Mouse (Mus musculus): ENCODE measurements around the gene Zc3h6. TPM values are rescaled to one million over a fixed set of nuclear protein-coding genes. Genes with fewer than 3 reads are reported as not detected.

Gene Zc3h6
- total RNA-seq (2023) = 12.2 TPM

DNA sequence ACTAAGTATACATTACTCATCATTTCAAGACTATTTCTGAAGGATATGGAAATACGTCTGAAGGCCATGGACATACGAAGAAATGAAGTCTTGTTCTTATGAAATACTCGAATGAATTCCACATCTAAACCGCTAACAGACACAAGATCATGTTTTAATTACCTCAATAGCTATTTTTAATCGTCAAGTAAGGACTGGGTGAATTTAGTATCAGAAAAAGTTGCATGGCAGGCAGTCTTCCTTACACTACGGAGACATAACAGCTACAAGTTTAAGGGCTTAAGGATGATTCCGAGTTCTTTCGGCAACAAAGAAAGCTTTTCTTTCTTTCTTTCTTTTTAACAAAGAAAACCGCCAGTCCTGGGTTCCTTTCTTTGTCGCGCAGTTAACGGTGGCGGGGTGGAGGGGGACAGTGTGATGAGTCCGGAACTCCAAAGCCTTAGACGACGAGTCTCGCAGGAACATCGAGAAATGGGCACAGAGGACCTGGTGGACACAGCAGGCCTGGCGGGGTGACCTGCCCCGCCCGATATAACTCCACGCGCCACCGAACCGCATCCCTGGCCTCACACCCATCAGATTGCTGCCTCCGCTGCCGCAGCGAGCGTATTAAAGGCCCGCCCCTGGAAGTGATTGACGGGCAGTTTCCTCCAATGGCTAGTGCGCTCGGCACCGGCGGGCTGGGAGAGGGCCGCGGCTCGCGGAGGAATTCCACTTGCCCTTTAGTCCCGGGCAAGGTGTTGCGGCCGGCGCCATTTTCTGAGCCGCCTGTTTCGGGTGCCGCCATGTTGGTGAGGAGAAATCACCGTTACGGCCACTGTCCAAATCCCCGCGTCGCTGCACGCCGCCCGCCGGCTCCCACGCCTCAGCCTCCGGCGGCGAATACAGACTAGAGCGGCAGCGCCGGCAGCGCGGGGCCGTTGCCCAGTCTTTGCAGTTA, at the start of gene Zc3h6:
Gene Zc3h6 (plus strand): TSS at position 762 of the 940 bp plus-strand sequence.

DNA sequence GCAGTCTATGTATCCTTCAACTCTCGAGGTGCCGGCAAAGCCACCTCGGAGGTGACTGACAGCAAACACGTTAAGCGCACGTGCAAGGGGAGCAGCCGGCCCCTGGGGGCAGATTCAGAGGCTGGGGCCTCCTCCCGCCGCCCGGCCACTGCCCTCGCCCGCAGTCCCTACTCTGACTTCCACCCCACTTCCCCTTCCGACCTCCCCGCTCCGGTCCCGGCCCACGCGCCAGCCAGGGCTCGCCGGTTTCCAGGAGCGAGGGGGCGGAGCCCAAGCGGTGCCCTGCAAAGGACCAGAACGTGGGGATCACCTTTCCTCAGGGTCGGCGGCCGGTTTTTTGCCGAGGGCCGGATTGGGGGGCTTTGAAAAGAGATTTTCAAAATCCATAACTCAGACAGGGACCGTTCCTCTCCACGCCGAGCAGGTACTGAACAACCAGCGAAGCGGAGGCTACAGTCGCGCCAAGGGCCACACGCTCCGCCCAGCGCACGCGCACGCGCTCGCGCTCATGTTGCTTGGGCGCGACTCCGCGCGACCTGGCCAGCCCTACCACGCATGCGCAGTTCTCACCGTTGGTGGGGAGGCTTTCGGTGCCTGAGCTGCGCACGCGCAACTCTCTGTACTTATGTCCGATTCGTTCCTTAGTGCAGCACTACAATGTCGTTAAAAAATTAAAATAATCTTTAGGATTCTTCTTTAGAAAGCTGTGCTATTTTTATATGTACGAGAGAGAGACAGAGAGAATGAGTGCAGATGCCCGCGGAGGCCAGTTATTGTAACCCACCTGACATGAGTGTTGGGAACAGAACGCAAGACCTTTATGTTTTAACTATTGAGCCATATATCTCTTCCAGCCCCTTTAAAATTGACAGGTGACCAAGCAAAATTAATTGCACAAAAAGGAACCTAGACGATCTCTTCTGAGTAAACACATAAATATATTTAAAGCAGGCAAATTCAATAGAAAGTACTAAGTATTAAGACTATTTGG, 23.4 kb upstream of the Zc3h6 start, which contains the start of gene Zc3h8:
Gene Zc3h8 (minus strand): TSS at position 540 of the 991 bp plus-strand sequence.

DNA sequence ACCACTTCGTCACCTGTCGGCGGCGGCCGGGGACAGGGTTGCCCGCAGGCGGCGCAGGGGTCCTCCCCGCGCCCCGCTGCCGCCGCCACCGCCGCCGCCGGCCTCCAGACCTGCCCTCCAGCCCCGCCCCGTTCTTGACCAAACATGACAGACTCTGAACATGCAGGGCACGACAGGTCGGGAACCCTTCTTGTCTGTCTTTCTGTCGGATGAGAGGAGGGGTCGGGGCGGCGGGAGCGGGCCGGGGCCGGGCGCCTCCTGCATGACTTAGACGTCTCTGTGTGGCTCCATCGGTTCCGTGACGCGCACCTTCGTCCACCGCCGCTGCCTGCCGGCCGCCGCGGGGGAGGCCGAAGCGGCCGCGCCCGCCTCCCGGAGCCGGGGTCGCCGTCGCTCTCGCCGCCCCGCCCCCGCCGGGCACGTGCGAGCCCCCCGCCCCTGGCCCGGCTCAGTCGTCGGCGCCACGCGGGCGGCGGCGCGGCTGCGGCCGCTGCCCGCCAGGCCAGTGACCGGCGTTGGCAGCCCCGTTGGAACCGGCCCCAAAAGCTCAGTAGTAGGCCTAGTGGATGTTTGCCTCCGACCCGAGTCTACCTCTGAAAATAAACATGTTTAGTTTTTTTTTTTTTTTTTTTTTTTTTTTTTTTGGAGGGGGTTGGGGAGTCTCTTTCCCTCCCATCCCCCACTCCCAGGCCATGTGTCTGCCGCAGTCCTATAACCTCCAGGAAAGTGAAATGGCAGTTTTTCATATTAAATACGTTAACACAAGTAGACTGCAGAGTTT, 649 bp downstream of the Zc3h6 start, which contains the start of gene Gm10762:
Gene Gm10762 (minus strand): TSS at position 65 of the 781 bp plus-strand sequence.

DNA sequence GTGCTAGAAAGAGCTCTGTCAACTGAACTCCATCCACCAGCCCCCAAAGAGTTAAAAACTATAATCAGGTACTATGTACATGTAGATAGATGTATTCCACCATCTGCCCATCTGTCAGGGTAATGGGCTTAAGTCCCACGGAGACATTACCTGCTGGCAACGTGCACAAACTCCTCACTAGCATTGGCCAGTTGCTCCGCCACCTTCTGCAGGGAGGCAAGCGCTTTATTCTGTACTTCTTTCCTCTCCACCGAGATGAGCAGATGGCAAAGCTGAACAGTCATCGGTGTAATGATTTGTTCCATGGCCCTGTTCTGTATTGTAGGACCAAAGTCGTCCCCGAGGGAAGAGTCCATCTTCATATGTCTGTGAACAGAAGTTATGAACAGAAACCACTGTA, 80.6 kb downstream of the Zc3h6 start, which contains the start of gene Vinac1:
Gene Vinac1 (minus strand): TSS at position 362 of the 400 bp plus-strand sequence.

DNA sequence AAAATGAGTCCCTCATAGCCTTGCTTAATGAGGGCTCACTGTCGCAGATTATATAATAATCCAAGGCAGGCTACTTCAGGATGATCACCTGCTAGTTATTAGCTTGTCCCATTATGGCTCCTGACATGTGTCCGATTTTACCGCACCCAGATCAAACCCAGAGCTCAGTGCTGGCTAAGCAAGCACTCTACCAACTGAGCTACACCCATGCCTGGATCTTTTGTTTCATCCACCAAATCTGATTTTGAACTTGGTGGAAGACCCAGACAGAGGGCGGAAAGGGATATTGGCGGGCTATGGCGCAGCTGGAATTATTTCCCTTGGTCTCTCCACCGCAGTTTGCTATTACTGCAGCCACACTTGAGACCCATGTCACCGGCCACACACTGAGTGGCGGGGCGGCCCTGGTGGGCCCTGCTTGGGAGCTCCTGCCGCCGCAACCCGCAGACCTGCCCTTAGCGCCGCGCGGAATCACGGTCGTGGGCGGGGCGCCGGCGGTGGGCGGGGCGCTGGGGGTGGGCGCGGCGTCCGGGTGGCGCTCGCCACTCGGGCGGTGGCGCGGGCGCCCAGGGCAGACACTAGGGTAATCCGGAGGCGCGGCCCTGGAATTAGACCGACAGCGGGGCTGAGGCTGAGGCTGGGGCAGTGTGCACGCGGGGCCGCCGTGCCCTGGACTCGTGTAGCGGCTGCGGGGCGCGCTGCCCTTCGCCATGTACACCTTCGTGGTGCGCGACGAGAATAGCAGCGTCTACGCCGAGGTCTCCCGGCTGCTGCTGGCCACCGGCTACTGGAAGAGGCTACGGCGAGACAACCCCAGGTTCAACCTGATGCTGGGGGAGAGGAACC, 98.5 kb downstream of the Zc3h6 start, which contains the start of gene Ttl:
Gene Ttl (plus strand): TSS at position 506 of the 846 bp plus-strand sequence.

Other genes with a start within 250 kb of the Zc3h6 start
- 40.5 TPM for gene Tmem87b, start 149.3 kb upstream of the Zc3h6 start, total RNA-seq (2023)
- gene Fbln7, start 104.4 kb upstream of the Zc3h6 start, total RNA-seq (2023) = not detected
- gene Zc3h8, start 23.3 kb upstream of the Zc3h6 start, total RNA-seq (2023) = 6.5 TPM
- gene Gm10762, start 323 bp downstream of the Zc3h6 start, total RNA-seq (2023) = 4.7 TPM
- gene Vinac1, start 80.8 kb downstream of the Zc3h6 start, total RNA-seq (2023) = not detected
- 5.4 TPM for gene Ttl, start 98.5 kb downstream of the Zc3h6 start, total RNA-seq (2023)
- gene Polr1b, start 133.6 kb downstream of the Zc3h6 start, total RNA-seq (2023) = 48.7 TPM
- gene Chchd5, start 162.3 kb downstream of the Zc3h6 start, total RNA-seq (2023) = 14.9 TPM
- 307 TPM for gene Slc20a1, start 231.4 kb downstream of the Zc3h6 start, total RNA-seq (2023)